Comparison of ENCODE assay signal across 1 mouse cellular context in genomic region chr9:22124169-22124568, GRCm38 (mm10).
TF ChIP-seq lines count a peak whose summit lies in the region.

No protein-coding gene starts in this region.

TF ChIP-seq in MEL, 35 proteins besides CTCF, POLR2A, EP300 and RAD21:
- TF ChIP-seq TBP (IDR thresholded peaks at IDR 0.05; ENCODE audit: low read depth, low read length) (peak; percentile 69), MAX (IDR thresholded peaks at IDR 0.05; ENCODE audit: low read length) (no peak), NRF1 (IDR thresholded peaks at IDR 0.05; ENCODE audit: insufficient read depth, low read depth, low read length, poor library complexity, severe bottlenecking) (no peak), TCF12 (IDR thresholded peaks at IDR 0.05; ENCODE audit: low read depth, low read length) (no peak)
TF ChIP-seq in MEL: peak in this region for 1.
